Mouse (Mus musculus): ENCODE results near the gene Mical1. TPM values are rescaled to one million over a fixed set of nuclear protein-coding genes. Genes with fewer than 3 reads are reported as not detected.

The Mical1 gene
- polyA plus RNA-seq, 1 experiment from 2014 or later, result 42.0 TPM

Other genes with a start within 250 kb of the Mical1 start
- gene Fig4, start 173.1 kb upstream of the Mical1 start, polyA plus RNA-seq (2015; fragmentation: Nextera tagmentation; extraction: Ambion mirVana), result 31.1 and 33.5 TPM in 2 replicates
- 0.14 and 0.20 TPM in 2 replicates for gene Ak9, start 172.3 kb upstream of the Mical1 start, polyA plus RNA-seq (2015; fragmentation: Nextera tagmentation; extraction: Ambion mirVana)
- 20.7 and 22.0 TPM in 2 replicates for gene Zbtb24, start 25.9 kb upstream of the Mical1 start, polyA plus RNA-seq (2015; fragmentation: Nextera tagmentation; extraction: Ambion mirVana)
- 36.6 and 38.2 TPM in 2 replicates for gene Smpd2, start 14.1 kb downstream of the Mical1 start, polyA plus RNA-seq (2015; fragmentation: Nextera tagmentation; extraction: Ambion mirVana)
- gene Ppil6, start 14.1 kb downstream of the Mical1 start, polyA plus RNA-seq (2015; fragmentation: Nextera tagmentation; extraction: Ambion mirVana), result 1.5 and 3.3 TPM in 2 replicates
- 64.6 and 69.0 TPM in 2 replicates for gene Cd164, start 43.1 kb downstream of the Mical1 start, polyA plus RNA-seq (2015; fragmentation: Nextera tagmentation; extraction: Ambion mirVana)
- 0.26 and 0.46 TPM in 2 replicates for gene Ccdc162, start 240.3 kb downstream of the Mical1 start, polyA plus RNA-seq (2015; fragmentation: Nextera tagmentation; extraction: Ambion mirVana)